Mouse (Mus musculus) embryonic fibroblast, embryonic 13.5 days (primary cell): Measurements from ENCODE around the gene Mn1. TPM values are rescaled to one million over a fixed set of nuclear protein-coding genes. Genes with fewer than 3 reads are reported as not detected.

Experiments
- H3K27ac ChIP-seq: 2 replicates; pipeline ENCODE4 v1.5.1; 2012; ENCODE audit warnings: low read length, control low read depth, inconsistent platforms; ENCODE audit not compliant: insufficient read depth
- H3K4me1 ChIP-seq: 2 replicates; pipeline ENCODE4 v1.6.1; 2011; ENCODE audit warnings: low read length; ENCODE audit not compliant: control insufficient read depth, insufficient read depth
- H3K4me3 ChIP-seq: 2 replicates; pipeline ENCODE4 v1.5.1; 2011; ENCODE audit warnings: mild to moderate bottlenecking, control low read depth, low read length; ENCODE audit not compliant: insufficient read depth
- CTCF ChIP-seq: IDR thresholded peaks from 2 replicates; pipeline ENCODE4 v1.5.1; 2011; ENCODE audit warnings: mild to moderate bottlenecking, control low read depth, low read length, moderate library complexity, borderline replicate concordance; ENCODE audit not compliant: insufficient read depth
- POLR2A ChIP-seq: IDR thresholded peaks from 2 replicates; pipeline ENCODE4 v1.6.1; 2011; ENCODE audit warnings: low read depth, mild to moderate bottlenecking, control low read depth, low read length, moderate library complexity
- polyA plus RNA-seq: library from polyadenylated mRNA; stranded (reverse); fragments of >200 nt; gene quantifications from 2 replicates; pipeline ENCODE4 v1.2.4, GENCODE M21; 2011; ENCODE audit warnings: low read depth; ENCODE audit not compliant: missing spikeins, insufficient read length

The Mn1 gene
- polyA plus RNA-seq, 1 experiment, result 21.7 TPM

DNA sequence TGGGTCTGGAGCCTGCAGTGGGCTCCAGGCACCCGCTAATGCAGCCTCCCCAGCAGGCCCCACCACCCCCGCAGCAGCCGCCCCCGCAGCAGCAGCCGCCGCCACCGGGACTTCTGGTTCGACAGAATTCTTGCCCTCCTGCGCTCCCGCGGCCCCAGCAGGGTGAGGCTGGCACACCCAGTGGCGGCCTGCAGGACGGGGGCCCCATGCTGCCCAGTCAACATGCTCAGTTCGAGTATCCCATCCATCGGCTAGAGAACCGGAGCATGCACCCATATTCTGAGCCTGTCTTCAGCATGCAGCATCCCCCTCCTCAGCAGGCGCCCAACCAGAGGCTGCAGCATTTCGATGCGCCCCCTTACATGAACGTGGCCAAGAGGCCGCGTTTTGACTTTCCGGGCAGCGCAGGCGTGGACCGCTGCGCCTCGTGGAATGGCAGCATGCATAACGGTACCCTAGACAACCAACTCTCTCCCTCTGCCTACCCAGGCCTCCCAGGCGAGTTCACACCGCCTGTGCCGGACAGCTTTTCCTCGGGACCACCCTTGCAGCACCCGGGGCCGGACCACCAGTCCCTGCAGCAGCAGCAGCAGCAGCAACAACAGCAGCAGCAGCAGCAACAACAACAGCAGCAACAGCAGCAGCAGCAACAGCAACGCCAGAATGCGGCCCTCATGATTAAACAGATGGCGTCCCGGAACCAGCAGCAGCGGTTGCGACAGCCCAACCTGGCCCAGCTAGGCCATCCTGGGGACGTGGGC is 2.1 kb downstream of the Mn1 start:
- Histone ChIP-seq H3K27ac (peak overlapping the region; percentile 49), H3K4me3 (peak overlapping the region; percentile 59), H3K4me1 (no peaks in the 10 kb centered on the region)
- TF ChIP-seq CTCF (no peak), POLR2A (no peak)

DNA sequence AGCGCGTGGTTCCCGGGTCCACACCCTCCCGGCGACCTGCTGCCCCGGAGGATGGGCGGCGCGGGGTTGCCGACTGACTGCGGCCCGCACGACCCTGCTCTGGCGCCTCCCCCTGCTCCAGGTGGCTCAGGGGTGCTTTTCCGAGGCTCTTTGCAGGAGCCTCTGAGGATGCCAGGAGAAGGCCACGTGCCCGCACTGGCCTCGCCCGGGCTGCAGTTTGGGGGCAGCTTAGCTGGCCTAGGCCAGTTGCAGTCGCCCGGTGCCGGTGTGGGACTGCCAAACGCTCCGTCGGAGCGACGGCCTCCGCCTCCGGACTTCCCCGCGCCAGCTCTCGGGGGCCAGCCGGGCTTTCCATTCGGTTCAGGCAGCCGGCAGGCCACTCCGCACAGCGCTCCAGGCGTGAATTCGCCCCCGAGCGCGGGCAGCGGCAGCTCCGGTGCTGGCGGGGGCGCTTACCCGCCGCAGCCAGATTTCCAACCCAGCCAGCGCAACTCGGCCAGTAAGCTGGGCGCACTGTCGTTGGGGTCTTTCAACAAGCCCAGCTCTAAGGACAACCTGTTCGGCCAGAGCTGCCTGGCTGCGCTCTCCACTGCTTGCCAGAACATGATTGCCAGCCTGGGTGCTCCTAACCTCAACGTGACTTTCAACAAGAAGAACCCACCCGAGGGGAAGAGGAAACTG is 3.0 kb downstream of the Mn1 start:
- H3K4me3 ChIP-seq, result peak overlapping the region; percentile 59
- H3K4me1 ChIP-seq, result 0 out of 2 replicates have a peak, but pooled peaks cover 2% of the 10 kb centered on the region
- H3K27ac ChIP-seq, result peak overlapping the region; percentile 49; the same call in 1 of the 2 replicates
- TF ChIP-seq POLR2A, result no peak
- no peak for TF ChIP-seq CTCF

DNA sequence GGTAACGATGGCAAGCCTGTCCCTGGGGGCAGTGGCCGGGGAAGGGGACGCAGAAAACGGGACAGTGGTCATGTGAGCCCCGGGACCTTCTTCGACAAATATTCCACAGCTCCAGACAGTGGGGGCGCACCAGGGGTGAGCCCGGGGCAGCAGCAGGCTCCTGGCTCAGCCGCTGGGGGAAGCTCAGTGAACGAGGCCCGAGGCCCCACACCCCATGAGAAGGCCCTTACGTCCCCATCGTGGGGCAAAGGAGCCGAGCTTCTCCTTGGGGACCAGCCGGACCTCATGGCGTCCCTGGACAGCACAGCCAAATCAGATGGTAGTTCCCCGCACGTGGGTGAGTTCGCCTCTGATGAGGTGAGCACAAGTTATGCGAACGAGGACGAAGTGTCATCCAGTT is 3.7 kb downstream of the Mn1 start:
- Histone ChIP-seq H3K27ac (no peak overlapping the region), H3K4me3 (peak overlapping the region; percentile 59), H3K4me1 (0 out of 2 replicates have a peak, but pooled peaks cover 2% of the 10 kb centered on the region)
- no peak for TF ChIP-seq POLR2A
- TF ChIP-seq CTCF, result no peak

DNA sequence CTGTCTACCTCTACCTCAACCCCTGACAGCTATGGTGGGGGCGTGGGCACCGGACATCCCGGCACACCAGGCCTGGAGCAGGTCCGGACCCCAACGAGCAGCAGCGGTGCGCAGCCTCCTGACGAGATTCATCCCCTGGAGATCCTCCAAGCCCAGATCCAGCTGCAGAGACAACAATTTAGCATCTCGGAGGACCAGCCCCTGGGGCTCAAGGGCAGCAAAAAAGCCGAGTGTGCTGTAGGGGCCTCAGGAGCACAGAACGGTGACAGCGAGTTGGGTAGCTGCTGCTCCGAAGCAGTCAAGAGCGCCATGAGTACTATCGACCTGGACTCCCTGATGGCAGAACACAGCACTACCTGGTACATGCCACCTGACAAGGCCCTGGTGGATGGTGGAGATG is 4.3 kb downstream of the Mn1 start:
- TF ChIP-seq CTCF (no peak), POLR2A (no peak)
- Histone ChIP-seq H3K27ac (no peak overlapping the region; the same call in 1 of the 2 replicates), H3K4me3 (peak overlapping the region; percentile 59), H3K4me1 (peaks cover 2% of the 10 kb centered on the region; the same call in 1 of the 2 replicates)

DNA sequence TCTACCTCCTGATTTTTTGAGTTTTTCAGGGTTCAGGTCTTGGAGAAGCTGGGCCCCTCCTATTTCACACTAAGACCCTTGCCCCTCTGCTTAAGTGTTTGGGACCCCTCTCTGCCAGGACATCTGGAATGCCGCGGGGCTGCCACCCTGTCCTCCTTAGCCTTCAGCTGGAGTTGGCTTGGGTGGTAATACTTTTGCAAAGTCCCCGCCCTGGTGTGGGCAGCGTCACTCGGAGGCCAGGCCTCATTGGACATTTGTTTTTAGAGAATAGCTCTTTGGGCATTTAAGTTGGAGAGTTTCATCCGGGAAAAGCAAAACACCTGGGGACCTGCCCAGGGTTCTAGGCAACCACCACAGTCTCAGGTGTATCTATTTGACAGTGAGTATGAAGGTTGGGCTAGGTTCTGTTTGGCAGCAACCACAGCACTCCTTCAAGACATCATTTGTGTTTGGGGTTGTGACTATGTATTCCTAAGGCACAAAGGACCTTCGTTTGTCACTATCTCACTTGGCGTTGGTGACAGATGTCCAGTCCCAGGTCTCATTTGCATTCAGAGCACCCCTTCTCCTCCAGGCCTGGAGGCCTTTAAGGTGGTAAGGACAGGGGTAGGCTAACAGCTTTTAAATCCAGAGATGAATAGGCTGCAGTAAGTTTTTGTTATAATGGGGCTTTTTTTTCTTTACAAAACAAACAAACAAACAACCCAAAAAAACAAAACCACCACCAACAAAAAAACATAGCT is 5.1 kb downstream of the Mn1 start:
- TF ChIP-seq POLR2A (peak; percentile 44), CTCF (no peak)
- Histone ChIP-seq H3K27ac (no peak overlapping the region), H3K4me1 (peaks cover 2% of the 10 kb centered on the region; the same call in 1 of the 2 replicates), H3K4me3 (peak overlapping the region; percentile 59)

DNA sequence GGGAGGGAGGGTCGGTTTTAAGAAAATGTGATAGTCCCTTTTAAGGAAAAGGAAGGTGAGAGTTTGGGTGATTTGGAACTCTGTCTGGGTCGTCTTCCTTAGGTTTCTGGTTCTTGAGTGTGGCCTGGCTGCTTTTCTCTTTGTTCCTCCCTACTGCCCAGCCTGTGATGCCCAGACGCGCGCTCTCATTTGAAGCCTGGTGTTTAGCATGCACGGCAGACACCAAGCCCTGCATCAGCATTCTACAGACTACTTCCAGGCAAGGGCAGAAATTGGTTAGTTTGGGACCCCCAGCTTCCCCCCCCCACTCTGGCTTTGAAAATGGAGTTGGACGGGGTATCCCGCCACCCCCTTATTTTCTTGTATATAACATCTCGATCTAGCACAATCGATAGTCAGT is 5.8 kb downstream of the Mn1 start:
- H3K4me1 ChIP-seq, result peaks cover 4% of the 10 kb centered on the region; the same call in 1 of the 2 replicates

DNA sequence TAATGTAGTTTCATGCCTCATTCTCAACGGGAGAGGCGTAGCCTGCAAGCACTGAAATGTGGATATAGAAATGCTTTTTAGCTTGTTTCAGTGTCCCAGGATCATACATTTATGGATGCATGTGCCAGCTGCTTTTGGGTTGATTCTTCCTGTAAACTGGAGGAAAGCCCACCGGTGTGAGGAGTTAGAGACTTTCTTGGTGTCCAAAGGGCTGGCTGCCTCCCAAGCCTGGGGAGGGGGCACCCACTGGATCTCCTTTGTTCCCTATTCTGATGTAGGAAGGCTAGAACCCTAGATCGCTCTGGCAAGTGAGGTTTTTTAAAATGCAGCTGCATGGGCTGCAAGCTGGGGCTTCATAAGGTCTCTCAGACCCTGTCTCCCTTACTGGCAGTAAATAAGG is 6.5 kb downstream of the Mn1 start:
- no peak for TF ChIP-seq CTCF
- Histone ChIP-seq H3K4me1 (peaks cover 6% of the 10 kb centered on the region; the same call in 1 of the 2 replicates), H3K4me3 (peak overlapping the region; percentile 43), H3K27ac (no peak overlapping the region)

More for the DNA sequence above, 5.8 kb downstream of the Mn1 start:
- H3K27ac ChIP-seq, result no peak overlapping the region
- TF ChIP-seq POLR2A, result no peak
- no peak for TF ChIP-seq CTCF
- H3K4me3 ChIP-seq, result peak overlapping the region; percentile 56

DNA sequence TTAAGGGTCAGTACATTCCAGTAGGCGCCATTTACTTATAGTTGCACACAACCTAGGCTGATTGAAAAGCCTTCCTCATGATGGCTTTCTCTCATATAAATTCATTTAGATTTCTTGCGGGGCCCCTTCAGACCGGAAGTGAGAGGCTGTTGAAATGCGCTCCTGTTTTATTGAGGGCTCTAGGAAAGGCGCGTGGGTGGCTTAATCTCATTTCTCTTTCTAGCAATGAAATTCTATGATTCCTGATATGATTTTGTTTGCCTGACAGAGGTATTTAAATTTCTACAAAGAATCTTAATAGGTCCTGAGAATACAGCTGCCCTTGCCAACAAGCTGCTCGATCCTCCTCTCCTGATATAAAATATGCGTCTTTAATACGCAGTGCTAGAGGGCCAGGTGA is 8.7 kb downstream of the Mn1 start:
- TF ChIP-seq CTCF (no peak), POLR2A (no peak)
- Histone ChIP-seq H3K27ac (no peak overlapping the region), H3K4me1 (peaks cover 18% of the 10 kb centered on the region)

DNA sequence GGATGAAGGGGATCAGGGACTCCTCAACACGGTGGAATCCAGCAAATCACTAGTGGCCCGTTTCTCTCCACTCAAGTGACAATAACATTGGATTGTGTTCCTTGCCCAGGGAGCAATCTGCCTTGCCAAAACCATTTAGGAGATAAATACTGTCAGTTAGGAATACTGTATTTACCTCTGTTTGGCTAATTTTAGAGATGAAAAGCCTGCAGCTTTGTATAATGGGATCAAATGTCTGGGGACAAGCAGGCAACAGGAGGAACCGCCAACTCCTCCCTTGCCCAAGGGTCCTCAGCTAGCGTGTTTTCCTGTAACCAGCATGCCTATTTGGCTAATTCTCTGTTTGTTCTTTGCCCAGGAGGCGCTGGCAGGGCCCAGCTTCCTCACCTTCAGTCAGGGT is 9.1 kb downstream of the Mn1 start:
- Histone ChIP-seq H3K4me3 (no peak overlapping the region), H3K4me1 (peaks cover 19% of the 10 kb centered on the region), H3K27ac (no peak overlapping the region)
- TF ChIP-seq POLR2A, result no peak
- TF ChIP-seq CTCF, result no peak

More for the DNA sequence above, 8.7 kb downstream of the Mn1 start:
- no peak overlapping the region for H3K4me3 ChIP-seq
